9 mouse cellular contexts compared by ENCODE assay signal in the genomic region with DNA sequence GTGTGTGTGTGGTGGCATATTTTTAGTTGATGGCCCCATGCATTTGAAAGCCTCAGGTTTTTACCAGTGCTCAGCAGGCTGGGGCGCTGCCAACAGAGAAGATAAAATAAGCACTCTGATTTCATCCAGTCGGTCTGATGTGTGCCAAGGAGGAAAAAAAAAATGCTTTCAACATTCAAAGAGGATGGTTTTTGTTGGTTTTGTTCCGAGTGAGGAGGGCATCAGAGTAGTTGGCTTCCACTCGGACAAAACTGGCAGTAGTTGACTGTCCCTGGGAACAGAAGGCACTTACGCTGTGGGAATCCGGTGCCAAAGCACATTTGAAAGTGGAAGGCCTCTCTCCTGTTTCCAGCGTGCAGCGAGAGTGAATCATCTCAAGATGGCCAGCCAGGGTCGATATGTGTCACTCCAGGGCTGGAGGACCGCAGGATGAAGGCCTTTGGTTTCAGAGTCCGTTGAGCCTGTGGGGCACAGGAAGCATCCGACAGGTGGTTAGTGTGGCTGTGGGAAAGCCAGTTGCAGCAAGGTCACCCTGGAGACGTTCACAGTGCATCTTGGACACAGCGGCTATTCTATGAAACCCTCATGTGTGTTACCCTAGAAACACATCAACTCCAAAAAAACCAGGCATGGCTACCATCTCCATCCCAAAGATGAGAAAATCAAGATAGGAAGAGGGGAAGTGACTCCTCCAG. TPM values are rescaled to one million over a fixed set of nuclear protein-coding genes. Genes with fewer than 3 reads are reported as not detected.
DNase-seq lines count a peak whose midpoint lies in the region; ATAC-seq and TF ChIP-seq lines count a peak whose summit lies in the region.
"Had no signal": no experiment of that assay in that cellular context is flagged by ENCODE, and none has a peak within 500 bp of the region (broad histone marks: within the 10 kb centered on the region; RNA-seq: fewer than 3 reads in every experiment).

No protein-coding gene starts in this region.

- H3K9me3 ChIP-seq in forebrain, postnatal 0 days (ENCODE audit: low read length), result no peaks in the 10 kb centered on the region
- no peaks in the 10 kb centered on the region for H3K9me3 ChIP-seq in forebrain, embryonic 10.5 days
- H3K9me3 ChIP-seq: liver, embryonic 13.5 days had no signal

- ATAC-seq in forebrain, postnatal 0 days, result peak; percentile 83
- ATAC-seq in megakaryocyte-erythroid progenitor cell, adult 5-6 weeks (replicated peaks; ENCODE audit: low FRiP score, low TSS enrichment, poor library complexity, severe bottlenecking), result no peak

- no peak overlapping the region for H3K9ac ChIP-seq in forebrain, postnatal 0 days
- H3K9ac ChIP-seq: liver, embryonic 13.5 days had no signal

- no peak for TF ChIP-seq POLR2A in cortical plate, adult 2 months (IDR thresholded peaks at IDR 0.05; ENCODE audit: extremely low read depth, insufficient read depth, low read length)

- 61% methylated on average over 14 of the region's 14 CpGs for WGBS in forebrain, postnatal 0 days
- WGBS in forebrain, embryonic 10.5 days, result 94% methylated on average over 14 of the region's 14 CpGs

- peak; percentile 83 for DNase-seq in forebrain, postnatal 0 days
- no peak for DNase-seq in forebrain, embryonic 10.5 days (ENCODE audit: extremely low spot score, low spot score)
- DNase-seq in adrenal gland, adult (ENCODE audit: inconsistent age in 2 of 2, low spot score in 1 of 2), result peak; percentile 83 to 90
- peak; percentile 53 to 70 for DNase-seq in layer of hippocampus, postnatal 10 days (ENCODE audit: low spot score in 2 of 2)
- no peak for DNase-seq in natural killer cell, adult 2 months (ENCODE audit: low spot score in 2 of 2)
- no peak for DNase-seq in thymus, postnatal 36 days
- DNase-seq: liver, embryonic 13.5 days had no signal

- peaks cover 8% of the 10 kb centered on the region; the same call in 1 of the 2 replicates for H3K4me1 ChIP-seq in forebrain, postnatal 0 days (ENCODE audit: insufficient read depth)
- H3K4me1 ChIP-seq in forebrain, embryonic 10.5 days, result no peaks in the 10 kb centered on the region
- peaks cover 11% of the 10 kb centered on the region for H3K4me1 ChIP-seq in cortical plate, adult 2 months (ENCODE audit: control insufficient read depth, insufficient read depth, low read length)

- H3K27ac ChIP-seq in forebrain, postnatal 0 days (ENCODE audit: low read depth, low read length), result peak overlapping the region; percentile 73
- H3K27ac ChIP-seq in forebrain, embryonic 10.5 days, result no peak overlapping the region
- peak overlapping the region; percentile 38; the same call in 1 of the 2 replicates for H3K27ac ChIP-seq in cortical plate, adult 2 months (ENCODE audit: insufficient read depth, low read length)
- H3K27ac ChIP-seq: liver, embryonic 13.5 days had no signal

- H3K4me2 ChIP-seq in forebrain, postnatal 0 days (ENCODE audit: low read depth), result no peak overlapping the region
- H3K4me2 ChIP-seq: liver, embryonic 13.5 days had no signal

- no peaks in the 10 kb centered on the region for H3K27me3 ChIP-seq in forebrain, postnatal 0 days (ENCODE audit: insufficient read depth, low read length)
- H3K27me3 ChIP-seq in forebrain, embryonic 10.5 days (ENCODE audit: poor library complexity, severe bottlenecking), result no peaks in the 10 kb centered on the region
- H3K27me3 ChIP-seq: liver, embryonic 13.5 days had no signal

- no peak for TF ChIP-seq CTCF in forebrain, postnatal 0 days (IDR thresholded peaks at IDR 0.05; ENCODE audit: low read depth)
- TF ChIP-seq CTCF in cortical plate, adult 2 months (IDR thresholded peaks at IDR 0.05; ENCODE audit: extremely low read depth, insufficient read depth, low read length), result no peak

- no peaks in the 10 kb centered on the region for H3K36me3 ChIP-seq in forebrain, postnatal 0 days (ENCODE audit: insufficient read depth)
- H3K36me3 ChIP-seq in forebrain, embryonic 10.5 days (replicated peaks), result no peaks in the 10 kb centered on the region
- H3K36me3 ChIP-seq: liver, embryonic 13.5 days had no signal

- H3K4me3 ChIP-seq in forebrain, postnatal 0 days (ENCODE audit: low read depth, low read length), result no peak overlapping the region
- H3K4me3 ChIP-seq in forebrain, embryonic 10.5 days, result no peak overlapping the region
- no peak overlapping the region for H3K4me3 ChIP-seq in cortical plate, adult 2 months (ENCODE audit: insufficient read depth, low read length)
- H3K4me3 ChIP-seq: liver, embryonic 13.5 days had no signal

RNA-seq across cellular contexts. Expression of a gene that starts 5.3 kb away (rescaled TPM):
- not detected in 2 replicates for total RNA-seq in forebrain, postnatal 0 days (2014; rRNA removed)
- not detected in 2 replicates for polyA plus RNA-seq in forebrain, postnatal 0 days (2015; fragmentation: Nextera tagmentation; extraction: Ambion mirVana)
- polyA plus RNA-seq in forebrain, embryonic 10.5 days (2016; fragmentation: Nextera tagmentation; extraction: Ambion mirVana), result not detected in 2 replicates
- polyA plus RNA-seq in cortical plate, adult 2 months (2012; rRNA removed), result 0.04 TPM in 1 of 2 replicates, not detected in the other
- not detected for total RNA-seq in layer of hippocampus, postnatal 10 days (2021)
- not detected in 2 replicates for total RNA-seq in megakaryocyte-erythroid progenitor cell, adult 5-6 weeks (2014; fragmentation: Nextera tagmentation)
- total RNA-seq in megakaryocyte-erythroid progenitor cell, adult 5-6 weeks (2017), result not detected in 2 replicates

RNA-seq across cellular contexts. Expression of a gene that starts 30.4 kb away (rescaled TPM):
- not detected in 2 replicates for total RNA-seq in forebrain, postnatal 0 days (2014; rRNA removed)
- 0.12 TPM in 1 of 2 replicates, not detected in the other for polyA plus RNA-seq in forebrain, postnatal 0 days (2015; fragmentation: Nextera tagmentation; extraction: Ambion mirVana)
- not detected in 2 replicates for polyA plus RNA-seq in forebrain, embryonic 10.5 days (2016; fragmentation: Nextera tagmentation; extraction: Ambion mirVana)
- 0.10 TPM in 1 of 2 replicates, not detected in the other for polyA plus RNA-seq in cortical plate, adult 2 months (2012; rRNA removed)
- not detected for total RNA-seq in layer of hippocampus, postnatal 10 days (2021)
- total RNA-seq in megakaryocyte-erythroid progenitor cell, adult 5-6 weeks (2014; fragmentation: Nextera tagmentation), result not detected in 2 replicates
- total RNA-seq in megakaryocyte-erythroid progenitor cell, adult 5-6 weeks (2017), result not detected in 2 replicates
- polyA plus RNA-seq: liver, embryonic 13.5 days had no signal

RNA-seq across cellular contexts. Expression of a gene that starts 50.5 kb away (rescaled TPM):
- 0.08 and 0.43 TPM in 2 replicates for total RNA-seq in forebrain, postnatal 0 days (2014; rRNA removed)
- polyA plus RNA-seq in forebrain, postnatal 0 days (2015; fragmentation: Nextera tagmentation; extraction: Ambion mirVana), result 0.19 and 0.25 TPM in 2 replicates
- not detected in 2 replicates for polyA plus RNA-seq in forebrain, embryonic 10.5 days (2016; fragmentation: Nextera tagmentation; extraction: Ambion mirVana)
- polyA plus RNA-seq in cortical plate, adult 2 months (2012; rRNA removed), result 0.74 and 0.75 TPM in 2 replicates
- total RNA-seq in layer of hippocampus, postnatal 10 days (2021), result under 1 TPM; 0.38 to 0.75 TPM
- not detected in 2 replicates for total RNA-seq in megakaryocyte-erythroid progenitor cell, adult 5-6 weeks (2014; fragmentation: Nextera tagmentation)
- not detected in 2 replicates for total RNA-seq in megakaryocyte-erythroid progenitor cell, adult 5-6 weeks (2017)

Comparison
In these comparisons a context has a peak if more than half of its experiments do, and no peak if none do; other contexts are left out.
1. DNase-seq: peak in forebrain, postnatal 0 days (single experiment), adrenal gland, adult (2 of 2) and layer of hippocampus, postnatal 10 days (2 of 2); none in forebrain, embryonic 10.5 days (single experiment), natural killer cell, adult 2 months (0 of 2) and thymus, postnatal 36 days (0 of 2).